Mouse (Mus musculus): ENCODE results near the gene Colgalt1. TPM values are rescaled to one million over a fixed set of nuclear protein-coding genes. Genes with fewer than 3 reads are reported as not detected.

Colgalt1 gene
- total RNA-seq (2021) = 10 to 100 TPM; 46.3 to 54.9 TPM

GRCm38 (mm10) chr8:71610822-71611651, at the start of gene Colgalt1:
Gene Colgalt1, plus strand, starts transcription at chr8:71610998.
- intact Hi-C loops (cut with DNase I) = loop anchor here (5.0 kb wide), 1 partner anchor 51 kb away; no protein-coding TSS in a partner anchor
- peak; percentile 98 for DNase-seq

GRCm38 (mm10) chr8:71561401-71561800, 49.4 kb upstream of the Colgalt1 start:
- DNase-seq = peak; percentile 61 to 79
- intact Hi-C loops (cut with DNase I) = loop anchor here (1.0 to 5.0 kb wide), 4 partner anchors 35 to 171 kb away; no protein-coding TSS in a partner anchor

- DNase-seq = peak; percentile 90 to 92
- intact Hi-C loops (cut with DNase I) = loop anchor here (5.0 kb wide), 1 partner anchor 170 kb away; no protein-coding TSS in a partner anchor
Measured at GRCm38 (mm10) chr8:71562751-71563150, 48.0 kb upstream of the Colgalt1 start.

- intact Hi-C loops (cut with DNase I) = loop anchor here (5.0 kb wide), 1 partner anchor 168 kb away; no protein-coding TSS in a partner anchor
- no peak for DNase-seq
Measured at GRCm38 (mm10) chr8:71563992-71564391, 46.8 kb upstream of the Colgalt1 start.

- intact Hi-C loops (cut with DNase I) = no loop called here
- DNase-seq = no peak
Measured at GRCm38 (mm10) chr8:71566501-71566900, 44.3 kb upstream of the Colgalt1 start, which contains the start of gene Nxnl1. Gene Nxnl1, minus strand, starts transcription at chr8:71566601.

GRCm38 (mm10) chr8:71567587-71567986, 43.2 kb upstream of the Colgalt1 start:
- intact Hi-C loops (cut with DNase I) = no loop called here
- peak in 1 of 2 experiments; percentile 25 for DNase-seq

GRCm38 (mm10) chr8:71568387-71568937, 42.3 kb upstream of the Colgalt1 start, which contains the start of gene Slc27a1:
Gene Slc27a1, plus strand, starts transcription at chr8:71568882.
- intact Hi-C loops (cut with DNase I) = no loop called here
- peak; percentile 93 for DNase-seq

- intact Hi-C loops (cut with DNase I) = no loop called here
- no peak for DNase-seq
Measured at GRCm38 (mm10) chr8:71568941-71569340, 41.9 kb upstream of the Colgalt1 start.

GRCm38 (mm10) chr8:71569366-71570290, 41.2 kb upstream of the Colgalt1 start:
- peak; percentile 85 to 86 for DNase-seq
- intact Hi-C loops (cut with DNase I) = no loop called here

GRCm38 (mm10) chr8:71570291-71570954, 40.4 kb upstream of the Colgalt1 start:
- intact Hi-C loops (cut with DNase I) = no loop called here
- peak; percentile 85 to 88 for DNase-seq

GRCm38 (mm10) chr8:71572077-71572476, 38.7 kb upstream of the Colgalt1 start:
- intact Hi-C loops (cut with DNase I) = no loop called here
- no peak for DNase-seq

- intact Hi-C loops (cut with DNase I) = no loop called here
- peak; percentile 83 to 85 for DNase-seq
Measured at GRCm38 (mm10) chr8:71572847-71573633, 37.8 kb upstream of the Colgalt1 start.

- DNase-seq = peak in 1 of 2 experiments; percentile 49
- intact Hi-C loops (cut with DNase I) = no loop called here
Measured at GRCm38 (mm10) chr8:71574426-71574825, 36.4 kb upstream of the Colgalt1 start.

- no peak for DNase-seq
- intact Hi-C loops (cut with DNase I) = no loop called here
Measured at GRCm38 (mm10) chr8:71575020-71575419, 35.8 kb upstream of the Colgalt1 start.

- no peak for DNase-seq
- intact Hi-C loops (cut with DNase I) = no loop called here
Measured at GRCm38 (mm10) chr8:71577856-71578387, 32.9 kb upstream of the Colgalt1 start.

GRCm38 (mm10) chr8:71579009-71579408, 31.8 kb upstream of the Colgalt1 start:
- DNase-seq = no peak

GRCm38 (mm10) chr8:71579476-71579875, 31.3 kb upstream of the Colgalt1 start:
- peak; percentile 80 for DNase-seq
- intact Hi-C loops (cut with DNase I) = no loop called here

More at GRCm38 (mm10) chr8:71579009-71579408, 31.8 kb upstream of the Colgalt1 start:
- intact Hi-C loops (cut with DNase I) = no loop called here

GRCm38 (mm10) chr8:71580201-71580600, 30.6 kb upstream of the Colgalt1 start:
- DNase-seq = no peak
- intact Hi-C loops (cut with DNase I) = no loop called here

GRCm38 (mm10) chr8:71586891-71587290, 23.9 kb upstream of the Colgalt1 start:
- intact Hi-C loops (cut with DNase I) = no loop called here
- peak in 1 of 2 experiments; percentile 73 for DNase-seq

Measured in heart, postnatal 10 days (tissue).